ENCODE assay signal across 11 mouse cellular contexts in the genomic region with DNA sequence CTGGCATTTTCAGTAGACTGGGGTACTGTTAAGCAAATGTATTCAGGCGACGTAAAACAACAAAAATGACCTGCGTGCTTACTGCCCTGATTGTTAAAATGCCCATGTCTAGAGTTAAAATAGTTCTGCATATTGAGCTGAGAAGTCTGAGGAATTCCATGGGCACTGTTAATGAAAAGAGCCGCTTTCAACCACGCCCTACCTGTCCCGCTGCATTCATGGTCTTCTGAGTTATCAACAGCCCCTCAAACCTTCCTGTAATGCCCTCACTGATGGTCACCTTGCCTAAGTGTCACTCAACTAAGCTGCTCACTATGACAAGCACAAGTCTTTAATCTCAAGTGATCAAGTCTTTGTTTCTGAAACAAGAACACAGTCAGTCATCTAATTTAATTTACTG. TPM values are rescaled to one million over a fixed set of nuclear protein-coding genes. Genes with fewer than 3 reads are reported as not detected.
DNase-seq lines count a peak whose midpoint lies in the region; ATAC-seq and TF ChIP-seq lines count a peak whose summit lies in the region.
"Had no signal": no experiment of that assay in that cellular context is flagged by ENCODE, and none has a peak within 500 bp of the region (broad histone marks: within the 10 kb centered on the region; RNA-seq: fewer than 3 reads in every experiment).

No protein-coding gene starts in this region.

- peaks cover 33% of the 10 kb centered on the region for H3K4me1 ChIP-seq in heart, embryonic 12.5 days (replicated peaks)
- H3K4me1 ChIP-seq in limb, embryonic 13.5 days, result peaks cover 37% of the 10 kb centered on the region
- peaks cover 33% of the 10 kb centered on the region for H3K4me1 ChIP-seq in limb, embryonic 10.5 days
- H3K4me1 ChIP-seq in forebrain, embryonic 14.5 days (ENCODE audit: control insufficient read depth, insufficient read depth, low read length), result peaks cover 19% of the 10 kb centered on the region
- no peaks in the 10 kb centered on the region for H3K4me1 ChIP-seq in midbrain, postnatal 0 days (ENCODE audit: insufficient read depth, low read length)
- H3K4me1 ChIP-seq in liver, postnatal 0 days (ENCODE audit: insufficient read depth), result no peaks in the 10 kb centered on the region
- H3K4me1 ChIP-seq in kidney, embryonic 15.5 days, result peaks cover 34% of the 10 kb centered on the region

- no peak for TF ChIP-seq EP300 in liver, postnatal 0 days (IDR thresholded peaks at IDR 0.05; ENCODE audit: low read depth)

- intact Hi-C loops in heart, postnatal 10 days (cut with DNase I), result loop anchor here (2.0 kb wide), 1 partner anchor 19 kb away; no protein-coding TSS in a partner anchor

- peak overlapping the region; percentile 65 for H3K4me2 ChIP-seq in heart, embryonic 12.5 days
- H3K4me2 ChIP-seq in limb, embryonic 13.5 days (replicated peaks), result peak overlapping the region; percentile 28; the same call in 1 of the 2 replicates
- peak overlapping the region; percentile 63 for H3K4me2 ChIP-seq in forebrain, embryonic 14.5 days (ENCODE audit: low read length)
- peak overlapping the region; percentile 75 for H3K4me2 ChIP-seq in midbrain, postnatal 0 days (ENCODE audit: low read depth, low read length, poor library complexity, severe bottlenecking)
- H3K4me2 ChIP-seq in liver, postnatal 0 days (ENCODE audit: low read depth, low read length), result no peak overlapping the region
- no peak overlapping the region for H3K4me2 ChIP-seq in kidney, embryonic 15.5 days

- H3K9ac ChIP-seq in heart, embryonic 12.5 days, result no peak overlapping the region
- no peak overlapping the region for H3K9ac ChIP-seq in limb, embryonic 13.5 days
- H3K9ac ChIP-seq in forebrain, embryonic 14.5 days (ENCODE audit: low read length), result peak overlapping the region; percentile 26; the same call in 1 of the 2 replicates
- H3K9ac ChIP-seq in midbrain, postnatal 0 days (replicated peaks; ENCODE audit: low read length, poor library complexity, severe bottlenecking), result peak overlapping the region; percentile 44; the same call in 1 of the 2 replicates
- H3K9ac ChIP-seq in liver, postnatal 0 days (replicated peaks), result no peak overlapping the region
- no peak overlapping the region for H3K9ac ChIP-seq in kidney, embryonic 15.5 days

- no peak overlapping the region for H3K4me3 ChIP-seq in heart, embryonic 12.5 days
- H3K4me3 ChIP-seq in limb, embryonic 13.5 days, result no peak overlapping the region
- H3K4me3 ChIP-seq in limb, embryonic 10.5 days, result no peak overlapping the region
- peak overlapping the region; percentile 32 for H3K4me3 ChIP-seq in forebrain, embryonic 14.5 days (ENCODE audit: low read depth, low read length)
- peak overlapping the region; percentile 40 for H3K4me3 ChIP-seq in midbrain, postnatal 0 days (ENCODE audit: low read depth, low read length)
- H3K4me3 ChIP-seq in liver, postnatal 0 days (ENCODE audit: low read depth, low read length), result no peak overlapping the region
- no peak overlapping the region for H3K4me3 ChIP-seq in kidney, embryonic 15.5 days (replicated peaks)

- no peak overlapping the region for H3K27ac ChIP-seq in heart, embryonic 12.5 days (ENCODE audit: poor library complexity, severe bottlenecking)
- H3K27ac ChIP-seq in limb, embryonic 13.5 days, result no peak overlapping the region
- no peak overlapping the region for H3K27ac ChIP-seq in limb, embryonic 10.5 days
- no peak overlapping the region for H3K27ac ChIP-seq in forebrain, embryonic 14.5 days (ENCODE audit: low read depth, low read length)
- H3K27ac ChIP-seq in midbrain, postnatal 0 days (ENCODE audit: low read depth, low read length), result no peak overlapping the region
- H3K27ac ChIP-seq in liver, postnatal 0 days (ENCODE audit: low read depth), result no peak overlapping the region
- no peak overlapping the region; the same call in 1 of the 2 replicates for H3K27ac ChIP-seq in kidney, embryonic 15.5 days

- H3K36me3 ChIP-seq in heart, embryonic 12.5 days, result no peaks in the 10 kb centered on the region
- no peaks in the 10 kb centered on the region for H3K36me3 ChIP-seq in limb, embryonic 13.5 days
- no peaks in the 10 kb centered on the region for H3K36me3 ChIP-seq in limb, embryonic 10.5 days
- no peaks in the 10 kb centered on the region for H3K36me3 ChIP-seq in forebrain, embryonic 14.5 days (ENCODE audit: control insufficient read depth, insufficient read depth, low read length)
- no peaks in the 10 kb centered on the region for H3K36me3 ChIP-seq in midbrain, postnatal 0 days (ENCODE audit: insufficient read depth, low read length)
- H3K36me3 ChIP-seq in liver, postnatal 0 days (replicated peaks; ENCODE audit: insufficient read depth, low read length), result no peaks in the 10 kb centered on the region
- H3K36me3 ChIP-seq in kidney, embryonic 15.5 days, result no peaks in the 10 kb centered on the region

- no peak for DNase-seq in heart, postnatal 10 days
- DNase-seq in limb, embryonic 10.5 days (ENCODE audit: low spot score), result no peak
- DNase-seq in forebrain, embryonic 14.5 days (ENCODE audit: low spot score), result no peak
- DNase-seq in midbrain, postnatal 0 days (ENCODE audit: low spot score), result no peak
- DNase-seq in liver, postnatal 0 days, result no peak
- DNase-seq: embryo, embryonic 11 days; thymus, postnatal 4 days had no signal

- no peak for TF ChIP-seq CTCF in midbrain, postnatal 0 days (IDR thresholded peaks at IDR 0.05)
- TF ChIP-seq CTCF in liver, postnatal 0 days (IDR thresholded peaks at IDR 0.05; ENCODE audit: low read depth), result no peak

- no peak for ATAC-seq in heart, embryonic 12.5 days (ENCODE audit: insufficient number of reproducible peaks, low FRiP score)
- no peak for ATAC-seq in limb, embryonic 13.5 days (ENCODE audit: low FRiP score, low read depth)
- ATAC-seq in forebrain, embryonic 14.5 days, result peak; percentile 13; the same call in 1 of the 2 replicates
- no peak for ATAC-seq in midbrain, postnatal 0 days (ENCODE audit: low FRiP score)
- ATAC-seq in liver, postnatal 0 days, result no peak
- no peak for ATAC-seq in kidney, embryonic 15.5 days (replicated peaks; ENCODE audit: low FRiP score)
- ATAC-seq: intestine, embryonic 16.5 days had no signal

- no peaks in the 10 kb centered on the region for H3K27me3 ChIP-seq in heart, embryonic 12.5 days (replicated peaks)
- no peaks in the 10 kb centered on the region for H3K27me3 ChIP-seq in limb, embryonic 13.5 days
- H3K27me3 ChIP-seq in limb, embryonic 10.5 days (ENCODE audit: low read depth, poor library complexity, severe bottlenecking), result no peaks in the 10 kb centered on the region
- no peaks in the 10 kb centered on the region for H3K27me3 ChIP-seq in forebrain, embryonic 14.5 days (replicated peaks; ENCODE audit: control insufficient read depth, insufficient read depth, low read length)
- no peaks in the 10 kb centered on the region for H3K27me3 ChIP-seq in midbrain, postnatal 0 days (ENCODE audit: insufficient read depth, low read length)
- H3K27me3 ChIP-seq in liver, postnatal 0 days (ENCODE audit: insufficient read depth, low read length), result no peaks in the 10 kb centered on the region
- H3K27me3 ChIP-seq in kidney, embryonic 15.5 days, result no peaks in the 10 kb centered on the region

- 70% methylated on average over 6 of the region's 6 CpGs for WGBS in heart, embryonic 12.5 days
- WGBS in limb, embryonic 13.5 days, result 78% methylated on average over 6 of the region's 6 CpGs
- 87% methylated on average over 6 of the region's 6 CpGs for WGBS in limb, embryonic 10.5 days
- 27% methylated on average over 6 of the region's 6 CpGs for WGBS in forebrain, embryonic 14.5 days
- WGBS in midbrain, postnatal 0 days, result 52% methylated on average over 6 of the region's 6 CpGs
- 80% methylated on average over 6 of the region's 6 CpGs for WGBS in liver, postnatal 0 days (ENCODE audit: insufficient replicate concordance)
- WGBS in kidney, embryonic 15.5 days, result 76% methylated on average over 6 of the region's 6 CpGs

- no peaks in the 10 kb centered on the region for H3K9me3 ChIP-seq in heart, embryonic 12.5 days (replicated peaks)
- no peaks in the 10 kb centered on the region for H3K9me3 ChIP-seq in limb, embryonic 13.5 days
- H3K9me3 ChIP-seq in limb, embryonic 10.5 days (replicated peaks), result no peaks in the 10 kb centered on the region
- H3K9me3 ChIP-seq in forebrain, embryonic 14.5 days (replicated peaks; ENCODE audit: control insufficient read depth, low read length), result no peaks in the 10 kb centered on the region
- no peaks in the 10 kb centered on the region for H3K9me3 ChIP-seq in midbrain, postnatal 0 days (ENCODE audit: low read length)
- no peaks in the 10 kb centered on the region for H3K9me3 ChIP-seq in liver, postnatal 0 days (ENCODE audit: low read length)
- no peaks in the 10 kb centered on the region for H3K9me3 ChIP-seq in kidney, embryonic 15.5 days (replicated peaks)

RNA-seq across cellular contexts. Expression of a gene that starts 12.5 kb away (rescaled TPM):
- polyA plus RNA-seq in heart, embryonic 12.5 days (2016; fragmentation: Nextera tagmentation; extraction: Ambion mirVana), result 48.1 and 52.2 TPM in 2 replicates
- total RNA-seq in heart, postnatal 10 days (2021), result 100 to 1,000 TPM; 102 to 112 TPM
- polyA plus RNA-seq in limb, embryonic 13.5 days (2015; fragmentation: Nextera tagmentation; extraction: Ambion mirVana), result 102 and 105 TPM in 2 replicates
- polyA plus RNA-seq in limb, embryonic 10.5 days (2016; fragmentation: Nextera tagmentation; extraction: Ambion mirVana), result 79.2 and 81.2 TPM in 2 replicates
- 69.4 and 92.3 TPM in 2 replicates for polyA plus RNA-seq in forebrain, embryonic 14.5 days (2014; fragmentation: Nextera tagmentation; extraction: Ambion mirVana)
- 102 and 116 TPM in 2 replicates for total RNA-seq in midbrain, postnatal 0 days (2014; rRNA removed)
- polyA plus RNA-seq in midbrain, postnatal 0 days (2015; fragmentation: Nextera tagmentation; extraction: Ambion mirVana), result 83.6 and 92.9 TPM in 2 replicates
- polyA plus RNA-seq in liver, postnatal 0 days (2015; fragmentation: Nextera tagmentation; extraction: Ambion mirVana), result 8.2 and 9.1 TPM in 2 replicates
- polyA plus RNA-seq in kidney, embryonic 15.5 days (2015; fragmentation: Nextera tagmentation; extraction: Ambion mirVana), result 62.1 and 64.6 TPM in 2 replicates

Comparison
In these comparisons a context has a peak if more than half of its experiments do, and no peak if none do; other contexts are left out.
1. H3K4me2 ChIP-seq: peak in heart, embryonic 12.5 days (single experiment), limb, embryonic 13.5 days (single experiment), forebrain, embryonic 14.5 days (single experiment) and midbrain, postnatal 0 days (single experiment); none in liver, postnatal 0 days (single experiment) and kidney, embryonic 15.5 days (single experiment).
2. H3K4me3 ChIP-seq: peak in forebrain, embryonic 14.5 days (single experiment) and midbrain, postnatal 0 days (single experiment); none in heart, embryonic 12.5 days (single experiment), limb, embryonic 13.5 days (single experiment), limb, embryonic 10.5 days (single experiment), liver, postnatal 0 days (single experiment) and kidney, embryonic 15.5 days (single experiment).
3. H3K9ac ChIP-seq: peak in forebrain, embryonic 14.5 days (single experiment) and midbrain, postnatal 0 days (single experiment); none in heart, embryonic 12.5 days (single experiment), limb, embryonic 13.5 days (single experiment), liver, postnatal 0 days (single experiment) and kidney, embryonic 15.5 days (single experiment).